Mouse (Mus musculus) stomach, embryonic 16.5 days (tissue): Measurements from ENCODE around the gene Rps15a. TPM values are rescaled to one million over a fixed set of nuclear protein-coding genes. Genes with fewer than 3 reads are reported as not detected.

ENCODE experiments used
- polyA plus RNA-seq: library from polyadenylated mRNA; unstranded; fragments of >200 nt; fragmentation: Nextera tagmentation; extraction: Ambion mirVana; gene quantifications from 2 replicates; pipeline ENCODE4 v1.2.1, GENCODE M21; 2015

The Rps15a gene
- polyA plus RNA-seq, 1 experiment from 2014 or later = 707 TPM

Other genes starting within 250 kb of the Rps15a start
- 340 and 363 TPM in 2 replicates for gene Arl6ip1, start 13.5 kb upstream of the Rps15a start, polyA plus RNA-seq
- gene Smg1, start 127.5 kb upstream of the Rps15a start, polyA plus RNA-seq = 10.6 and 14.2 TPM in 2 replicates